10 mouse cellular contexts compared by ENCODE assay signal in the genomic region with DNA sequence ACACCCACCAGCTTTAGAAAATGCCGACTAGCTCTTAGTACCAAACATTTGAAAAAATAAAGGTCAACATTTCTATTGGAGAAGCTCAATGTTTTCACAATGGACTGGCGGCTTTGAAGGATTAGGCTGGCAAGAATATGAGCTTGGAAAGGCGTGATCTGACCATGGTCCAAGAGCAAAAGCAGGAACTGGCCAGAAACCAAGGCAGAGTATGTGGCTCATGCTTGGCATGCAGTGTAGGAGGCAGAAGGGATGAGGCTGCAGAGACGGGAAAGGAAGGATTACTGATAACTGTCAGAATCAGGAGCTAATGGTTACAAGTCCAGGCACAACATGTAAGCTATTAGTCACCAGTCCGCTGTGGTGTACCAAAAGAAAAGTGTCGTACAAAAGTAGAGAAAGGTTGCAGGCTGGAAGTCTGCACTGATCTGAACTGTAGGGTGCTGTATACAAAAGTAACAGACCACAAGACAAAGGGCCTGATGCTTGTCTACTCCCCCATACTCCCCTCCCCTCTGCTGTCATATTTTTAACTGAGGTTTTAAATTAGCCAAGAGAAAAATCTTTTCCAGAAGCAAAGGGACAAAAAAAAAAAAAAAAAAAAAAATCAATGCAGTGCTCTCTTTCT.
DNase-seq lines count a peak whose midpoint lies in the region; ATAC-seq and TF ChIP-seq lines count a peak whose summit lies in the region.
"Had no signal": no experiment of that assay in that cellular context is flagged by ENCODE, and none has a peak within 500 bp of the region (broad histone marks: within the 10 kb centered on the region; RNA-seq: fewer than 3 reads in every experiment).

No protein-coding gene starts in this region.

- H3K4me3 ChIP-seq in gastrocnemius, adult 2 months = no peak overlapping the region
- no peak overlapping the region for H3K4me3 ChIP-seq in intestine, embryonic 16.5 days (ENCODE audit: low read length)
- H3K4me3 ChIP-seq: lung, embryonic 15.5 days had no signal

- intact Hi-C loops in gastrocnemius, adult 2 months (cut with DNase I) = no loop called here

- no peaks in the 10 kb centered on the region for H3K36me3 ChIP-seq in intestine, embryonic 16.5 days (ENCODE audit: control insufficient read depth, insufficient read depth, low read length)
- H3K36me3 ChIP-seq: lung, embryonic 15.5 days had no signal

- WGBS in intestine, embryonic 16.5 days = 63% methylated on average over 6 of the region's 6 CpGs

- DNase-seq in adrenal gland, adult 2 months = peak; percentile 29
- DNase-seq in adrenal gland, postnatal 4 days (ENCODE audit: low spot score in 2 of 2) = no peak
- peak; percentile 2 for DNase-seq in lung, adult 18-20 months
- DNase-seq in lung, postnatal 14 days = no peak
- DNase-seq in adrenal gland, postnatal 36 days = peak; percentile 1 to 19
- DNase-seq in fibroblast of lung, adult 2 months (ENCODE audit: low read depth) = peak; percentile 3
- DNase-seq in gastrocnemius, adult 2 months = no peak

- H3K4me1 ChIP-seq in intestine, embryonic 16.5 days (ENCODE audit: control insufficient read depth, insufficient read depth, low read length) = no peaks in the 10 kb centered on the region
- H3K4me1 ChIP-seq: lung, embryonic 15.5 days had no signal

- no peaks in the 10 kb centered on the region for H3K9me3 ChIP-seq in intestine, embryonic 16.5 days (ENCODE audit: control insufficient read depth, low read length)
- H3K9me3 ChIP-seq: lung, embryonic 15.5 days had no signal

- ATAC-seq in intestine, embryonic 16.5 days = no peak
- ATAC-seq: intestine, postnatal 0 days had no signal

- TF ChIP-seq CTCF in gastrocnemius, adult 2 months (IDR thresholded peaks at IDR 0.05) = no peak

- H3K9ac ChIP-seq in intestine, embryonic 16.5 days (ENCODE audit: low read depth, low read length) = no peak overlapping the region
- H3K9ac ChIP-seq: lung, embryonic 15.5 days had no signal

- no peak overlapping the region for H3K27ac ChIP-seq in gastrocnemius, adult 2 months
- no peak overlapping the region for H3K27ac ChIP-seq in intestine, embryonic 16.5 days (ENCODE audit: low read length)
- H3K27ac ChIP-seq: lung, embryonic 15.5 days had no signal

- H3K4me2 ChIP-seq in intestine, embryonic 16.5 days (ENCODE audit: low read depth, low read length) = no peak overlapping the region
- H3K4me2 ChIP-seq: lung, embryonic 15.5 days had no signal

- no peaks in the 10 kb centered on the region for H3K27me3 ChIP-seq in intestine, embryonic 16.5 days (replicated peaks; ENCODE audit: control insufficient read depth, insufficient read depth, low read length)
- H3K27me3 ChIP-seq: lung, embryonic 15.5 days had no signal

Comparison
In these comparisons a context has a peak if more than half of its experiments do, and no peak if none do; other contexts are left out.
1. DNase-seq: peak in adrenal gland, adult 2 months (single experiment), lung, adult 18-20 months (2 of 2), adrenal gland, postnatal 36 days (2 of 2) and fibroblast of lung, adult 2 months (single experiment); none in adrenal gland, postnatal 4 days (0 of 2), lung, postnatal 14 days (single experiment) and gastrocnemius, adult 2 months (single experiment).